Mouse (Mus musculus): ENCODE results near the gene Emc7.

The Emc7 gene

DNA sequence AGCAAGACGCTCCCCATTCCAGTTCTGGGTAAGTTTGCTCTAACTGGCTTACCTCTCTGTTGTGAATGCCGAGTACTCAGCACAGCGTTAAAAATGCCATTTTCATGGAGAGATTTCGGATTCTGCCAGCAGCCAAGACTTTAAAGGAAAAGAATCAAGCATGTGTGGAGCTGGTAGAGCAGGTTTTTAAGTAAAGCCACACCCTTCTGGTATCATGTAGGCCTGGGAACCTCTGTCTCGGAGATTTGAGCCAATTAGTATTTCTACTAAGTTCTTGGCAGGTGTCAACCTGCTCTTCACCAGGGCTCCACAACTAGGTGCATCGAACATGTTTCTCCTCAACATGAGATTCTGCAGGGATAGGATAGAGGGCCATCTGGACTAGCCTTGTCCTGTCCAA lies 21.8 kb downstream of the Emc7 start:
- DNase-seq (ENCODE audit: low read depth, low spot score), result no peak

DNA sequence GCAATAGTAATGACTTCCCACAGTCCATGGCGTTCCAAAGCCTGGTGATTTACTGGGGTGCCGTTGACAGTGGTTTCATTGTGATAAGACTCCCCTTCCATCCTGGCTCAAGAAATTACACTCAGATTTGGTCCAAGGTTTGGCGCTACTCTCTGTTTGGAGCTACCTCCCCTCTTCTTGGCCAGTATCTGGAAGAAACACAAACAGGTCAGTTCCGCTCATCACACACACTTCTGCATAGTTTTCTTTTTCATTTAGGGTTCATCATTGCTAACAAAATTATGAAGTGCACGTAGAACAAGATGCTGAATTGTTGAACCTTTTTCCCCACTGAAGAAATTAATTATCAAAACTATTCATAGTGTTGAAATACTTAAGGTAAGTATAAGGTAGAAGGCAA lies 25.9 kb downstream of the Emc7 start, which contains the start of gene Chrm5:
Chrm5 (minus strand) TSS at position 101 of the 400 bp plus-strand sequence.
- DNase-seq (ENCODE audit: low read depth, low spot score), result no peak

DNA sequence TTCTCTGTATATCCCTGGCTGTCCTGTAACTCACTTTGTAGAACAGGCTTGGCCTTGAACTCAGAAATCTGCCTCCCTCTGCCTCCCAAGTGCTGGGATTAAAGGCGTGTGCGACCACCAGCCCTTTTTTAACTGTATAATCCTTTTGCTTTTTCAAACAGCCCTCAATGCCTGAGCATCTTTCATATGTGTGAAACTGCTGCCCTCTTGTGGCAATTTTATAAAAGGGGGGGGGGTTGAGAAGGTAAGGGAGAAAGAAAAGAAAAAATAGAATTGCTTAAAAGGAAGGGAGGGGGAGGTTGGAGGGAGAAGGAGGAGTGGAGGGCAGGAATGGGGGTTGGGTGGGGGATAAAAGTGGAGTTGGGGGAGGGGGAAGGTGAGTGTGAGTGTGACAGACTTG lies 26.8 kb downstream of the Emc7 start:
- peak; percentile 54 for DNase-seq (ENCODE audit: low read depth, low spot score)

DNA sequence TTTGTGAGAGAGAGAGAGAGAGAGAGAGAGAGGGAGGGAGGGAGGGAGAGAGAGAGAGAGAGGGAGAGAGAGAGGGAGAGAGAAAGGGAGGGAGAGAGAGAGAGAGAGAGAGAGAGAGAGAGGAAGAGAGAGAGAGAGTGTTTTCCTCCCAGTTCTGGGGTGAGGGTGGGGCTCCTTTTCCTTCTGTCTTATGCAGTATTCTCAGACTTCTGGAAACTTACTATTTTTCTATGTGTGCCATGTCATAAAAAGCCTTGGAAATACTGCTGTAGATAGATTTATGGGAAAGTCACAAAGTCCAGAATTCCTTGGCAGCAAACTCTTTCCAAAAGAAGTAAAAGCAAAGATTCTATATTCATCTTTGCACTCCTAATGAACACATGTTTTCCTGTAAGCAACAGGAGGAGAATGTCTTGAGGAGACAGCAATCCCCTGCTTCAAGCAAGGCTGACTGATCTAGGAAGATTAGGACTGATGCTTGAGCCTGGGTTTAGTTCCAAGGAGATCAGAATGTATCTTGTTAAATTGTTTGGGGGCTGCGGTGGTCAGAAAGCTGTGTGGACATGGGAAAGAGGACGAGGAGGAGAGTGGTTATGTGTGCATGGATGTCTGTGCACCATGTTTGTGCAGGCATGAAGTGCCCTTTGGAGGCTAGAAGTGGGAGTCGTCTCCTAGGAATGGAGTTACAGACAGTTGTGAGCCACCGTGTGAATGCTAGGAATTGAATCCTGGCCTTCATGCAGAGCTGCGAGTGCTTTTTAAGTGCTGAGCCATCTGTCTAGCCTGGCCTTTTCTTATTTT lies 27.9 kb downstream of the Emc7 start:
- DNase-seq (ENCODE audit: low read depth, low spot score), result no peak

DNA sequence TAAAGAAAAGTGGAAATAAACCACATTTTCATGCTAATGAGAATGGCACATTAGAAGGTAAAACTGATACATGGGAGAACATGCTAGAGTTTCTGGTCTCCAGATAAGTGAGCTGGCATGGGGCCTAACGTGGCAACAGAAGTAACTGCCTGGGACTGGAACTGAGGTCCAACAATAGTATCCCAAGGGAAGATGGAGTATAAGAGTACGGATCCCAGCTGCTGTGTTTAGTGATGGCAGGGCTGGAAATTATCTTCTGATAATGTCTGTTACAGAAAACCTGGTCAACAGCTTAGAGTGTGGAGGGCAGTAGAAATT lies 28.5 kb downstream of the Emc7 start:
- no peak for DNase-seq (ENCODE audit: low read depth, low spot score)

- DNase-seq (ENCODE audit: low read depth, low spot score), result no peak
These were observed 30.1 kb downstream of the Emc7 start for GRCm38 (mm10) chr2:112484886-112485285.

DNA sequence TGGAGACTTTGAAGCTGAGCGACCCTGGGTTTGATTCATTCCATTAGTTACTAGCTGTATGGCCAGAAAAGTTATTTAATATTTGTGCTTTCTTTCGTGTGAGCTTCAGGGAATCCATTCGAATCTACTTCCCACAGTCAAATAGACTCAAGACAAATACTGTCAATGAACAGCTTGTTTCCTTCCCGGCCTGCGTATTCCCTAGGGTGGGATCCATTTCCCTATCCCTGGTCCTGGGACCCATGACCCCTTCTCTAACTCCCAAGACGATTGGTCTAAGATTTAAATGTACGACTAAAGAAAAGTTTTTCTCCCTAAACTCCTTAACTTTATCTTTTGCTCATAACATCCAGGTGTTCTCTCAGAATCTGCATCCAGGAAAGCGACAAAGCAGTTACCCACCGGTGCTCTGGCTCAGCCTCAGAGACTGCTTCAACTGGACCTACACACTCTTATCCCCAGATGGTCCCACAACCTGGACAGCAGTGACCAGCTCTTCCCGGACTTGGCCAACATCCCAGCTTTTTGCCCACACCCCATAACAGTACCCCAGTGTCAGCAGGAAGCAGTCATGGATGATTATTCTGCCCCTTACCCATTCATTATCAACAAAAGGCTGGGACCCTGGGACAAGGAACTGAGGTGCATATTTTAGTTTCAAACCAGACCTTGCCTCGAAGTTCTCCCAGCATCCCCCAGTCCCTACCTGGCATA lies 35.8 kb downstream of the Emc7 start:
- no peak for DNase-seq (ENCODE audit: low read depth, low spot score)

DNA sequence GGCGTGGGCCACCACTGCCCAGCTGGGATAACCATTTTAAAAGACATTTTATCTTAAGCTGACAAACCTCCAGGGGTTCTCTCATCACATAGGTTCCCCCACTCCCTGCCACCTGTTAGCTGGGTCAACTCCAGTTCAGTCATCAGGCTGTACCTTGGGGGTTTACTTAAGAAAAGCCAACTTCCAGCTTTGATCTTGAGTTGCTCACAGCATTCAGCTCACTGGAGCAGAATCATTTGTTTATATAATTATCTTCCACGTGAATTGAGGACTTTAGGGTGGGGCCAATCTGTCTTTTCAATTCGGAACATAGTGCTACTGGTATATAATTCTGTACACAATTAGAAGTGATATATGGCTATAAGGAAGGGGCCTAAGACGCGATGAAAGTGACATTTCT lies 36.8 kb downstream of the Emc7 start:
- DNase-seq (ENCODE audit: low read depth, low spot score), result no peak

DNA sequence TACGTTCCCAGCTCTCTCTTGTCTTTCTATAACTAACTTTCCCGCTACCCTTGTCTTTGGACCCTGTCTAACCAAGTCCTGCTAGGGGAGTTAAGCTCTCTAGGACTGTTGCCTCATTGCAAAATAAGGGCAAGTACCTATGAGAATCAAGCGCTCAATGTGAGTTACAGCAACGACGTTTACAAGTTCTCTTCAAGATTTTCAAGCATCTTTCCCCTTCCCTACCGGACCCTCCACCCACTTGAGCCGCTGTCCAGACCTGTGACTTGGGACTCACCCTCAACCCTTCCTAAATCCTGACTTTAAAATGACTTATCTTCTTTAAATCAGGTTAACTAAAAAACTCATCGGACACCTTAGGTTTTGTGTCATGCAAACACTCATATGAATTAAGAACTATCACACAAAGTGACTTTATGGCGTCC lies 37.6 kb downstream of the Emc7 start:
- DNase-seq (ENCODE audit: low read depth, low spot score), result no peak

- peak; percentile 77 for DNase-seq (ENCODE audit: low read depth, low spot score)
These were observed 38.2 kb downstream of the Emc7 start, which contains the start of gene Aven for GRCm38 (mm10) chr2:112492856-112493538. Gene Aven (plus strand): TSS chr2:112492964.

DNA sequence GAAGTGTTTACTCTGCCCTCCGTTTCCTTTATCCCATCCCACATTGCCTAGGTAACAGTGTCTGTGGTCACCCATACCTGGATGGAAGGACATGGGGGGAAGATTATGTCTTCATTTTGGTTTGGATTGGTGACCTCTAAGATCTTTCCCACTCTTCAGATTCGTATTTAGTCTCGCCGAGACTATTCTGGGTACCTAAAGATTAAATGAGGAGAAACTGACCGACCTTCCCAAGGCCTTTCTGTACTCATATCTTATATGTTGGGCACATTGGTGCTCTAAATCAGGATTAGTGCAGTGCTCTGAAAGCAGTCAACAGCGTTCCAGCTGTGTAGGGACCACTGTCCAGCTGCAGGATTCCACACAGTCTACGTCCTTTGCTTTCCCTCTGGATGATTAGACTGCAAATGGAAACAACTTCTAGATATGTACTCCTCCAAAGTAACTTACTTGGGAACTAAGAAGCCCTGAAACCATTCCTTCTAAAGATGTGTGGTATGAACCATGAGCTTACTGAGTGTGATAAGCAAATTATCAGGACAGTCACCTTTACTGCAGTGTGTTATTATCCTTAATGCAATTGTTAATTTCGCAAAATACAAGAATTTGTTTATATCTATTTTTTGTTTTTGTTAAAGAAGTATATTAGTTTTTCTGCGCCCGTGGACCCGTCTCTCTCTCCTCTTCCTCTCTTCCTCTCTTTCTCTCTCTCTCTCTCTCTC lies 38.9 kb downstream of the Emc7 start:
- no peak for DNase-seq (ENCODE audit: low read depth, low spot score)

DNA sequence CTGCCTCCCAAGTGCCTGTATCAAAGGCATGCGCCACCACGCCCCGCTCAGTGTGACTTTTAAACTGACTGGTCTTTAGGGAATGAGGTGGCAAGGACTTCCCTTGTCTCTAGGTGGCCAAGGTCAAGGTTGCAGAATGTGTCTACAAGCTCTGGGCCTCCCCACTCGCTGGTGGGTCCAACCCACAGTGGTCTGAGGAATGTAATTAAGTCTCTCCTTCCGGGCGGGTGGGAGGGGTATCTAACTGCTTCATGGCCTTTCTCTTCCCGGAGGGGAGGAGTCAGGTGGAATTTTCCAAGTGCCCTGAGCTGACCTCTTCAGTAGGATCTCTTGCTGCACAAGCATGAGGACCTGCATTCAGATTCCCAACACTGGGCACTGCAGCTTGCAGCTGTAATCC lies 43.1 kb downstream of the Emc7 start:
- DNase-seq (ENCODE audit: low read depth, low spot score), result no peak

- peak; percentile 67 for DNase-seq (ENCODE audit: low read depth, low spot score)
These were observed 46.4 kb downstream of the Emc7 start for GRCm38 (mm10) chr2:112501209-112501608.

- no peak for DNase-seq (ENCODE audit: low read depth, low spot score)
These were observed 49.2 kb downstream of the Emc7 start for GRCm38 (mm10) chr2:112503978-112504377.

- no peak for DNase-seq (ENCODE audit: low read depth, low spot score)
These were observed 52.1 kb downstream of the Emc7 start for GRCm38 (mm10) chr2:112506841-112507435.

GRCm38 (mm10) chr2:112507444-112507843 lies 52.6 kb downstream of the Emc7 start:
- DNase-seq (ENCODE audit: low read depth, low spot score), result no peak

- DNase-seq (ENCODE audit: low read depth, low spot score), result no peak
These were observed 55.3 kb downstream of the Emc7 start for GRCm38 (mm10) chr2:112510140-112510539.

- no peak for DNase-seq (ENCODE audit: low read depth, low spot score)
These were observed 58.2 kb downstream of the Emc7 start for GRCm38 (mm10) chr2:112513036-112513435.

GRCm38 (mm10) chr2:112516728-112517127 lies 61.9 kb downstream of the Emc7 start:
- DNase-seq (ENCODE audit: low read depth, low spot score), result no peak

DNA sequence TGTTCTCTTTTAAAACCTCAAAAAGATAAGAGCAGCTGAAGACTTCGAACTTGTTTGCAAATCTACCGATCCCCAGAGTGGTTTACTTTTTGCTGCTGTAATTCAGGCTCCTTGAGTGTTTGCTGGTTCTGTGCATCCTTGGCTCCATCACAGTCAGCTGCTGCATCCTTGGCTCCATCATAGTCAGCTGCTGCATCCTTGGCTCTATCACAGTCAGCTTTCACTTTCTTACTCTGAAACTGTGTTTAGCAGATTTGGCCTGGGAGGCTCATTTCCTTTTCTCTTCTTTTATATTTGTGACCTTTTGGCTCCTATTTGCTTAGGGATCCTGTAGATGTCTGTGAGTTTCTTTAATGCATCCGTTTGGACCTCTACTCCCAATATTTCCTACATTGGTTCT lies 62.4 kb downstream of the Emc7 start:
- DNase-seq (ENCODE audit: low read depth, low spot score), result no peak

DNA sequence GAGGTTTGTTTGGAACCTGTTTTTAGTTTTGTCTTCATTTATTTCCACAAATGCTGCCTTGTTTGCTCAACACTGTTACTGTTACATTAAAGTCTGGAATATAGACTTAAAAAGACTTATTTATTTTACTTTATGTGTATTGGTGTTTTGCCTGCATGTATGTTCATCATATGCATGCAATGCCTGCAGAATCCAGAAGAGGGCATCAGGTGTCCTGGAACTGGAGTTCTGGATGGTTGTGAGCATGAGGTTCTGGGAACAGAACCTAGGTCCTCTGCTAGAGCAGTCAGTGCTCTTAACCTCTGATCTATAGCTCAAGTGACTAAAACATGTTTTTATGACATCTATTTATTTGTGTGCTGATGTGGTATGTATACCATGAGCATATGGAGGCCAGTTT lies 63.7 kb downstream of the Emc7 start:
- no peak for DNase-seq (ENCODE audit: low read depth, low spot score)

Data from retina, postnatal 7 days (tissue).